Mouse (Mus musculus): ENCODE results near the gene Tmcc2. TPM values are rescaled to one million over a fixed set of nuclear protein-coding genes. Genes with fewer than 3 reads are reported as not detected.

Tmcc2 gene
- 1 to 10 TPM in 1 of 2 experiments, under 1 TPM in 1; 0.34 to 3.9 TPM for polyA plus RNA-seq (2017; shearing (Covaris generic))

DNA sequence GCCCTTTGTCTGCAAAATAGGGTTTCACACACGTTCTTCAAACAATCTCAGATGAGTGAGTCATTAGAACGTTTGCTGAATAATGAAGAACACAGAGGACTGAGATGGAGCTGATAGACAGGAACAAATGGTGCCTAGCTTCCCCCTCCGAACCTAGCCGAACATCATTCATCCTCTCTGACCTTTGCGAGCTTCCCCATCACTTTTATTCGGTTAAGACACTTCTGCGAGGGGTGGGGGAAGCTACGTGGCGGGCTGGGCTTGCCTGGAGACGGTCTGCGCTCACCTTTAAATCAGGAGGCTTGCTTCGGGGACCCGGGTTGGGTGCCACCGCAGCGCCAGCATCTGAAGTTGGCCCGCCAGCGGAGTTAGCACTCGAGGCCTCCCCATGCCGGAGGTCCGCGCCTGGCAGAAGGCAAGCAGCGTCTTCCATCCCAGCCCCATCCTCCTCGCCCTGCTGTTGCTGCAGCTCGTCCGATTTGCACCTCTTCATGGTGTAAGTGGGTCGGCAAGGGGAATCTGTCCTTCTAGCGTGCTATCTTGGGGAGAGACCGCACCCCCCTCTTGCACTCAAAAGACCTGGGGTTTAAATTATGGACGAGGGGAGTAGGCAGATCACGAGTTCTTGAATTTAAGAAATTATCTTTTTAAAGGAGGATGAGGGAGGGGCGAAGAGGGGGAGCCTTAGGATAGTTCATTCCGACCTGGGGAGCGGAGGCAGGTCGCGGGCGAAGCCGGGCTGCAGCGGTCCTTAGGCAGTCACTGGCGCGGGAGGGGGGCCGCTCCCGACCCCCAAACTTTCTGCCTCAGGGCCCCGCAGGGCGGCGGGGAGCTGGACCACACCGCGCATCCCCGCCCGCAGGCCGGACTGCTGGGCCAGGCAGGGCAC is at the start of gene Tmcc2:
Gene Tmcc2 (minus strand): TSS at position 591 of the 889 bp plus-strand sequence.

DNA sequence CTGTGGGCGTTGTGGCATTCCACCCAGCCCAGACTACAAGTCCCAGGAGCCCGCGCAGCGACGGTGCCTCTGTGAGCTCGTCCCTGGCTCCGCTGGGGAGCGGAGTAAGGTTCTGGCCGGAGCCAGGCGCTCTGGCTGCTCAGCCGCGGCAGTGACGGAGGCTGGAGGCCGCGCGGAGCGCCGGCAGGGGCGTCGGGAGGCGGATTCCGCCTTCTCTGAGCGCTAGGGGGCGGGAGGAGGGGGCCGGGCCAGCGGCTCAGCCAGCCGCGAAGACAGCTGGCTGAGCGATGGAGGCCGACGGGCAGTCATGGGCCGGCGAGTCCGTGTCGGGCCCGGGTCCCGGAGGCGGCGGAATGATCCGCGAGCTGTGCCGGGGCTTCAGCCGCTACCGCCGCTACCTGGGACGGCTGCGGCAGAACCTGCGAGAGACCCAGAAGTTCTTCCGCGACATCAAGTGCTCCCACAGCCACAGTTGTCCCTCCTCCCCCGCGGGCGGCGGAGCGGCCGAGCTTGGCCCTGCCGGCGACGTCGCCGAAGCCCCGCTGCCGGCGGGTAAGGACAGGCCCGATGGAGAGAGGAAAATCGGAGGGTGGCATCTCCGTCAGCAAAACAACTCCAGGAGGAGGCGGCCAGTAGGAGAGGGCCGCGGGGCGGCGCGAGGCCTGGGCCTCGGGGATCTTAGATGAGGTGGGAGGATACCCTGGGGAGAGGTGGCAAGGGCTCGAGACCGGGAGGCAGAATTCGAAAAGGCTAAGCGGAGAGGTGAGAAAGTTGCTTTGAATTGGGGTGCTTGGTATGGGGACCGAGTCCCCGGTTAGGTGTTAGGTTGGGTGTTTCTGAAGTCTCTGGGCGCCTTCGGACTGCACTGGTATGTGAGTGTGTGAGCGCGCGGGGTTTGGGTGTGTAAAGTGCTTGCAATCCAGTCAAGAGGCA is 26.5 kb upstream of the Tmcc2 start, which contains the start of gene Dstyk:
Gene Dstyk (plus strand): TSS at position 237 of the 933 bp plus-strand sequence.

DNA sequence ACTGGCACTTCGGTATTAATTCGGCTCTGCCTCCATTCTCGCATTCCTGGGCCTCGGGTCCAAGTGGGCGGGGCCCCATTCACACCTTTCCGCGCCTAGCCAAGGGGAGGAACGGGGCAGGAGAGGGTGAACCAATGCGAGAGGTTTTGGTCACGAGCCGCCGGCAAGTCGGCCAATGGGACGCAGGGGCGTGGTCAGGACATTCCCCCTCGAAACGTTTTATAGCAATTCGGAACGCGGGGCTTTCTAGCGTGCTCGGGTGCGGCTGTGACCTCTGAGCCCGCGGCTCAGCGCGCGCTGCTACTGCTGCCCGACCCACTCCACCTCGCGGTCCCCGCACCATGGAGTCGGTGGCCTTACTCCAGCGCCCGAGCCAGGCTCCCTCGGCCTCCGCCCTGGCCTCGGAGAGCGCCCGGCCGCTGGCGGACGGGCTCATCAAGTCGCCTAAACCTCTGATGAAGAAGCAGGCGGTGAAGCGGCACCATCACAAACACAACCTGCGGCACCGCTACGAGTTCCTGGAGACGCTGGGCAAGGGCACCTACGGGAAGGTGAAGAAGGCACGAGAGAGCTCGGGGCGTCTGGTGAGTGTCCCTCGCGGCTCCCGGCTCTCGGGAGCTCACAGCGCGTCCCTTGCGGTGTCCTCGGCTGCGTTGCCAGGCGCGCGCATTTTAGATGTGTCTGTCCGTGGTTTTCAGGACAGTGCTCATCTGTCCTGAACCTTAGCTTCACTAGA is 75.0 kb downstream of the Tmcc2 start, which contains the start of gene Nuak2:
Gene Nuak2 (plus strand): TSS at position 238 of the 736 bp plus-strand sequence.

Other genes with a start within 250 kb of the Tmcc2 start
- gene Lemd1, start 199.8 kb downstream of the Tmcc2 start, polyA plus RNA-seq (2017; shearing (Covaris generic)), result under 1 TPM in 1 of 2 experiments, not detected in 1; 0.44 TPM
- gene AC124108.1, start 199.8 kb downstream of the Tmcc2 start, polyA plus RNA-seq (2017; shearing (Covaris generic)), result under 1 TPM in 1 of 2 experiments, not detected in 1; 0.02 TPM
- not detected for gene Gm10188, start 161.5 kb downstream of the Tmcc2 start, polyA plus RNA-seq (2017; shearing (Covaris generic))
- under 1 TPM in 1 of 2 experiments, not detected in 1; 0.05 TPM for gene Klhdc8a, start 92.7 kb downstream of the Tmcc2 start, polyA plus RNA-seq (2017; shearing (Covaris generic))
- 1 to 10 TPM; 5.4 to 6.3 TPM for gene Nuak2, start 75.2 kb downstream of the Tmcc2 start, polyA plus RNA-seq (2017; shearing (Covaris generic))
- gene Dstyk, start 26.3 kb upstream of the Tmcc2 start, polyA plus RNA-seq (2017; shearing (Covaris generic)), result 1 to 10 TPM; 6.2 to 7.2 TPM
- gene Rbbp5, start 86.1 kb upstream of the Tmcc2 start, polyA plus RNA-seq (2017; shearing (Covaris generic)), result 10 to 100 TPM; 56.8 to 79.8 TPM
- 10 to 100 TPM in 1 of 2 experiments, 1 to 10 TPM in 1; 7.8 to 11.3 TPM for gene Tmem81, start 114.9 kb upstream of the Tmcc2 start, polyA plus RNA-seq (2017; shearing (Covaris generic))
- gene Cntn2, start 152.0 kb upstream of the Tmcc2 start, polyA plus RNA-seq (2017; shearing (Covaris generic)), result 1 to 10 TPM in 1 of 2 experiments, under 1 TPM in 1; 0.08 to 1.1 TPM